Mouse (Mus musculus): ENCODE measurements at regions not wholly inside any gene's neighbourhood (a gene's known extent, or its start where the extent isn't known, plus 50 kb on each side); places are given as distances from the start of the nearest gene placed in this dataset.

DNA sequence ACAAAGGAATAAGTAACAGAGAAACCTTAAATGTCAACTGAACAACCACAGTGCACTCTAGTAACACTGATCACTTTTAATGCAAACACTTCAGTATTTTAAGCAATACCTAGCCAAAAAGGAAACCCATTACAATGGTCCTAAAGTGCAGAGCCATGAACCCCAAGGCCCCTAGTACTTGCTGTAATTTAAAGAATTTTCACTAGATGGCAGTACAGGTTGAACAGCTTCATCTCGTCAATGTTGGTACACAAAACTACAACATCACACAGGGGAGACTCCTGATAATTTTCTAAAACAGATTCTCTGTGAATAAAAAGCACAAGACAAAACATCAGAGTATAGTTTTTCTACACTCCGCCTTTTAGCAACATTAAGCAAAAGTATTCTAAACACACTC, 149.8 kb downstream of the Prdm13 start:
- no peaks in the 10 kb centered on the region for H3K36me3 ChIP-seq (ENCODE audit: control insufficient read depth, insufficient read depth)
- H3K9me3 ChIP-seq (ENCODE audit: control insufficient read depth), result no peaks in the 10 kb centered on the region
- WGBS, result 34% methylated on average over 2 of the region's 2 CpGs
- no peaks in the 10 kb centered on the region for H3K4me1 ChIP-seq (replicated peaks; ENCODE audit: control insufficient read depth, insufficient read depth, low read length)
- H3K27me3 ChIP-seq (replicated peaks; ENCODE audit: control insufficient read depth, insufficient read depth, low read length), result no peaks in the 10 kb centered on the region
- H3K4me2 ChIP-seq (replicated peaks; ENCODE audit: low read depth), result no peak overlapping the region
- peak; percentile 58 for TF ChIP-seq CTCF (IDR thresholded peaks at IDR 0.05; ENCODE audit: low read depth)
- no peak overlapping the region for H3K27ac ChIP-seq (ENCODE audit: low read depth, low read length)
- H3K9ac ChIP-seq (ENCODE audit: low read depth, low read length), result no peak overlapping the region
- no peak overlapping the region for H3K4me3 ChIP-seq (ENCODE audit: low read depth, low read length)
- no peak for ATAC-seq

DNA sequence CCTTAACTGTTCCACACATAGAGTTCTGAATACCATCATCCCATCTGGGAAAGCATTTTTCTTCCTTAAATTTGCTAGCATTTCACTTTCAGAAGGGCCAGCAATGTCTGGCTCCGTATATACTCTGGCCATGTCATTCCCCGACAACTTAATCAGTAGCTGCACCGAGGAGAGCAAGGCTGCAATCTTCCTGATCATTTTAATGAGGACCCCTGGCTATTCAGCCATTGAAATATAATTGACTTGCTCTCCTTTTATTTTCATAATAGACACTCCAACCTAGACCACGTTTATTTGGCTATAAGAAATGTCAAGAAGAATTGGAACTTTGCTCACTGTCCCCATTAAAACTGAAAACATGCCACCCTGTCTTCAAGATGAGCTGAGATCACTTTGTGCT, 153.6 kb downstream of the Prdm13 start:
- ATAC-seq, result no peak
- Histone ChIP-seq H3K4me1 (replicated peaks; ENCODE audit: control insufficient read depth, insufficient read depth, low read length) (no peaks in the 10 kb centered on the region), H3K27me3 (replicated peaks; ENCODE audit: control insufficient read depth, insufficient read depth, low read length) (no peaks in the 10 kb centered on the region), H3K9me3 (ENCODE audit: control insufficient read depth) (no peaks in the 10 kb centered on the region), H3K27ac (ENCODE audit: low read depth, low read length) (no peak overlapping the region), H3K4me2 (replicated peaks; ENCODE audit: low read depth) (no peak overlapping the region), H3K4me3 (ENCODE audit: low read depth, low read length) (no peak overlapping the region), H3K36me3 (ENCODE audit: control insufficient read depth, insufficient read depth) (no peaks in the 10 kb centered on the region), H3K9ac (ENCODE audit: low read depth, low read length) (no peak overlapping the region)
- 72% methylated on average over 4 of the region's 4 CpGs for WGBS
- TF ChIP-seq CTCF (IDR thresholded peaks at IDR 0.05; ENCODE audit: low read depth), result no peak

Measured in intestine, postnatal 0 days (tissue).